Comparison of ENCODE assay signal across 8 mouse cellular contexts in genomic region chr6:125165328-125165891, GRCm38 (mm10). TPM values are rescaled to one million over a fixed set of nuclear protein-coding genes. Genes with fewer than 3 reads are reported as not detected.
DNase-seq lines count a peak whose midpoint lies in the region; ATAC-seq and TF ChIP-seq lines count a peak whose summit lies in the region.

No protein-coding gene starts in this region.

- ATAC-seq in kidney, embryonic 16.5 days (ENCODE audit: low FRiP score, low TSS enrichment) = peak; percentile 93

- under 1% methylated on average over 36 of the region's 36 CpGs for WGBS in heart, embryonic 10.5 days
- WGBS in kidney, embryonic 16.5 days = under 1% methylated on average over 33 of the region's 36 CpGs
- WGBS in liver, adult 2 months = under 1% methylated on average over 36 of the region's 36 CpGs

- peaks cover 72% of the 10 kb centered on the region for H3K36me3 ChIP-seq in heart, embryonic 10.5 days
- peaks cover 60% of the 10 kb centered on the region for H3K36me3 ChIP-seq in kidney, embryonic 16.5 days (ENCODE audit: insufficient read depth, low read length)
- H3K36me3 ChIP-seq in liver, adult 2 months (ENCODE audit: control insufficient read depth, insufficient read depth, low read length) = peaks cover 6% of the 10 kb centered on the region
- peaks cover 6% of the 10 kb centered on the region for H3K36me3 ChIP-seq in myocyte (ENCODE audit: control insufficient read depth, insufficient read depth)
- peaks cover 2% of the 10 kb centered on the region; the same call in 1 of the 2 replicates for H3K36me3 ChIP-seq in splenic B cell, adult 2 months (ENCODE audit: control insufficient read depth, insufficient read depth, low read length, poor library complexity, severe bottlenecking)

- peak overlapping the region; percentile 75 for H3ac ChIP-seq in myocyte (ENCODE audit: control insufficient read depth, insufficient read length)

- peak; percentile 94; the same call in 1 of the 2 replicates for TF ChIP-seq POLR2A in bone marrow macrophage, adult 2 months (IDR thresholded peaks at IDR 0.05; ENCODE audit: borderline replicate concordance, low read depth, low read length)
- peak; percentile 100 for TF ChIP-seq POLR2A in embryonic fibroblast, embryonic 13.5 days (IDR thresholded peaks at IDR 0.05; ENCODE audit: low read depth, low read length)
- peak; percentile 100 for TF ChIP-seq POLR2A in liver, adult 2 months (IDR thresholded peaks at IDR 0.05; ENCODE audit: extremely low read depth, insufficient read depth, low read length)
- peak; percentile 69 for TF ChIP-seq POLR2A in myocyte (IDR thresholded peaks at IDR 0.05; ENCODE audit: insufficient read length, low read depth)

- peak overlapping the region; percentile 96 for H3K9ac ChIP-seq in kidney, embryonic 16.5 days (replicated peaks; ENCODE audit: low read length)
- H3K9ac ChIP-seq in liver, adult 2 months (ENCODE audit: low read depth, low read length) = peak overlapping the region; percentile 95

- H3K4me2 ChIP-seq in kidney, embryonic 16.5 days (replicated peaks; ENCODE audit: low read depth, low read length) = peak overlapping the region; percentile 80
- H3K4me2 ChIP-seq in myocyte (ENCODE audit: low read depth) = peak overlapping the region; percentile 93

- peaks cover 14% of the 10 kb centered on the region; the same call in 1 of the 2 replicates for H3K79me2 ChIP-seq in liver, adult 2 months (ENCODE audit: control insufficient read depth, insufficient read depth, low read length)
- H3K79me2 ChIP-seq in myocyte (ENCODE audit: control insufficient read depth, insufficient read depth) = peaks cover 24% of the 10 kb centered on the region

- no peaks in the 10 kb centered on the region for H3K27me3 ChIP-seq in heart, embryonic 10.5 days (ENCODE audit: insufficient read depth, poor library complexity, severe bottlenecking)
- no peaks in the 10 kb centered on the region for H3K27me3 ChIP-seq in kidney, embryonic 16.5 days (ENCODE audit: insufficient read depth, low read length)
- H3K27me3 ChIP-seq in liver, adult 2 months (ENCODE audit: control insufficient read depth, insufficient read depth, low read length) = no peaks in the 10 kb centered on the region
- no peaks in the 10 kb centered on the region for H3K27me3 ChIP-seq in myocyte (ENCODE audit: control insufficient read depth, insufficient read depth, insufficient read length)
- H3K27me3 ChIP-seq in splenic B cell, adult 2 months (ENCODE audit: control insufficient read depth, insufficient read depth, low read length, poor library complexity, severe bottlenecking) = no peaks in the 10 kb centered on the region

- peak overlapping the region; percentile 85 for H3K27ac ChIP-seq in bone marrow macrophage, adult 2 months (ENCODE audit: insufficient read depth, low read depth, low read length)
- H3K27ac ChIP-seq in embryonic fibroblast, embryonic 13.5 days (ENCODE audit: insufficient read depth, low read length) = peak overlapping the region; percentile 96
- peak overlapping the region; percentile 100 for H3K27ac ChIP-seq in heart, embryonic 10.5 days
- H3K27ac ChIP-seq in kidney, embryonic 16.5 days (ENCODE audit: low read length) = peak overlapping the region; percentile 95
- peak overlapping the region; percentile 95 for H3K27ac ChIP-seq in liver, adult 2 months (replicated peaks; ENCODE audit: insufficient read depth, low read depth, low read length)

- DNase-seq in A20 (ENCODE audit: low read depth, low spot score) = peak; percentile 98
- DNase-seq in heart, embryonic 10.5 days (ENCODE audit: low spot score) = peak; percentile 98
- peak; percentile 94 for DNase-seq in liver, adult 2 months (ENCODE audit: extremely low read depth, low read depth, low spot score)
- peak; percentile 97 for DNase-seq in splenic B cell, adult 2 months (ENCODE audit: low read depth, low spot score)

- H3K4me3 ChIP-seq in bone marrow macrophage, adult 2 months (ENCODE audit: insufficient read depth, low read length) = peak overlapping the region; percentile 92
- peak overlapping the region; percentile 86 for H3K4me3 ChIP-seq in embryonic fibroblast, embryonic 13.5 days (ENCODE audit: insufficient read depth, low read length)
- H3K4me3 ChIP-seq in heart, embryonic 10.5 days = peak overlapping the region; percentile 95
- H3K4me3 ChIP-seq in kidney, embryonic 16.5 days (ENCODE audit: low read length) = peak overlapping the region; percentile 93
- H3K4me3 ChIP-seq in liver, adult 2 months (ENCODE audit: insufficient read depth, low read depth, low read length) = peak overlapping the region; percentile 95
- H3K4me3 ChIP-seq in myocyte = peak overlapping the region; percentile 98

- H3K9me3 ChIP-seq in heart, embryonic 10.5 days = no peaks in the 10 kb centered on the region
- H3K9me3 ChIP-seq in kidney, embryonic 16.5 days (ENCODE audit: low read length) = no peaks in the 10 kb centered on the region

- TF ChIP-seq CTCF in bone marrow macrophage, adult 2 months (IDR thresholded peaks at IDR 0.05; ENCODE audit: low read depth, low read length) = no peak
- no peak for TF ChIP-seq CTCF in embryonic fibroblast, embryonic 13.5 days (IDR thresholded peaks at IDR 0.05; ENCODE audit: borderline replicate concordance, insufficient read depth, low read length)
- TF ChIP-seq CTCF in liver, adult 2 months (IDR thresholded peaks at IDR 0.05; ENCODE audit: low read depth, low read length) = no peak

- H3K4me1 ChIP-seq in bone marrow macrophage, adult 2 months (ENCODE audit: control insufficient read depth, insufficient read depth, low read length) = peaks cover 12% of the 10 kb centered on the region
- H3K4me1 ChIP-seq in embryonic fibroblast, embryonic 13.5 days (ENCODE audit: control insufficient read depth, insufficient read depth, low read length) = peaks cover 15% of the 10 kb centered on the region; the same call in 1 of the 2 replicates
- peaks cover 38% of the 10 kb centered on the region for H3K4me1 ChIP-seq in heart, embryonic 10.5 days
- peaks cover 47% of the 10 kb centered on the region for H3K4me1 ChIP-seq in kidney, embryonic 16.5 days (ENCODE audit: insufficient read depth, low read length)
- H3K4me1 ChIP-seq in liver, adult 2 months (ENCODE audit: control insufficient read depth, insufficient read depth, low read length) = peaks cover 8% of the 10 kb centered on the region

TF ChIP-seq in myocyte, 11 proteins besides CTCF, POLR2A, EP300 and RAD21 (continues in another document):
- no peak for TF ChIP-seq USF1 (IDR thresholded peaks at IDR 0.05; ENCODE audit: low read depth)
- peak in 1 of 3 experiments; percentile 0 for TF ChIP-seq MYOD1 (IDR thresholded peaks at IDR 0.05; ENCODE audit: control insufficient read depth in 1 of 3, insufficient read length in 2 of 3, low read depth in 2 of 3)
- peak; percentile 22 for TF ChIP-seq E2F4 (IDR thresholded peaks at IDR 0.05; ENCODE audit: insufficient read depth)

RNA-seq across cellular contexts. Expression of gene Gapdh, which starts 0.9 kb away (rescaled TPM):
- polyA plus RNA-seq in bone marrow macrophage, adult 2 months (2012; ENCODE audit: insufficient read depth, insufficient read length, missing spikeins) = 229 and 264 TPM in 2 replicates
- 571 and 859 TPM in 2 replicates for polyA plus RNA-seq in embryonic fibroblast, embryonic 13.5 days (2011; ENCODE audit: insufficient read length, low read depth, missing spikeins)
- polyA plus RNA-seq in heart, embryonic 10.5 days (2016; fragmentation: Nextera tagmentation; extraction: Ambion mirVana) = 3,676 and 4,272 TPM in 2 replicates
- 2,036 and 2,102 TPM in 2 replicates for polyA plus RNA-seq in kidney, embryonic 16.5 days (2015; fragmentation: Nextera tagmentation; extraction: Ambion mirVana)
- total RNA-seq in liver, adult 2 months (2014; rRNA removed) = 1,072 and 1,474 TPM in 2 replicates
- polyA plus RNA-seq in liver, adult 2 months (2012; rRNA removed) = 2,601 and 2,951 TPM in 2 replicates
- 9,871 TPM for polyA plus RNA-seq in myocyte (2012; fragmentation: generic; extraction: Trizol)

RNA-seq across cellular contexts. Expression of gene Iffo1, which starts 20.4 kb away (rescaled TPM):
- 51.8 and 57.0 TPM in 2 replicates for polyA plus RNA-seq in bone marrow macrophage, adult 2 months (2012; ENCODE audit: insufficient read depth, insufficient read length, missing spikeins)
- 10.4 and 12.0 TPM in 2 replicates for polyA plus RNA-seq in embryonic fibroblast, embryonic 13.5 days (2011; ENCODE audit: insufficient read length, low read depth, missing spikeins)
- polyA plus RNA-seq in heart, embryonic 10.5 days (2016; fragmentation: Nextera tagmentation; extraction: Ambion mirVana) = 11.7 and 11.9 TPM in 2 replicates
- polyA plus RNA-seq in kidney, embryonic 16.5 days (2015; fragmentation: Nextera tagmentation; extraction: Ambion mirVana) = 7.9 and 8.7 TPM in 2 replicates
- total RNA-seq in liver, adult 2 months (2014; rRNA removed) = 2.5 and 2.6 TPM in 2 replicates
- 7.5 and 9.9 TPM in 2 replicates for polyA plus RNA-seq in liver, adult 2 months (2012; rRNA removed)
- 244 TPM for polyA plus RNA-seq in myocyte (2012; fragmentation: generic; extraction: Trizol)

RNA-seq across cellular contexts. Expression of gene Ncapd2, which starts 26.1 kb away (rescaled TPM):
- polyA plus RNA-seq in bone marrow macrophage, adult 2 months (2012; ENCODE audit: insufficient read depth, insufficient read length, missing spikeins) = 83.1 and 85.5 TPM in 2 replicates
- 75.8 and 137 TPM in 2 replicates for polyA plus RNA-seq in embryonic fibroblast, embryonic 13.5 days (2011; ENCODE audit: insufficient read length, low read depth, missing spikeins)
- polyA plus RNA-seq in heart, embryonic 10.5 days (2016; fragmentation: Nextera tagmentation; extraction: Ambion mirVana) = 128 and 140 TPM in 2 replicates
- 151 and 163 TPM in 2 replicates for polyA plus RNA-seq in kidney, embryonic 16.5 days (2015; fragmentation: Nextera tagmentation; extraction: Ambion mirVana)
- 2.4 and 4.6 TPM in 2 replicates for total RNA-seq in liver, adult 2 months (2014; rRNA removed)
- 3.5 and 5.3 TPM in 2 replicates for polyA plus RNA-seq in liver, adult 2 months (2012; rRNA removed)
- 34.7 TPM for polyA plus RNA-seq in myocyte (2012; fragmentation: generic; extraction: Trizol)

RNA-seq across cellular contexts. Expression of gene Mrpl51, which starts 26.2 kb away (rescaled TPM):
- polyA plus RNA-seq in bone marrow macrophage, adult 2 months (2012; ENCODE audit: insufficient read depth, insufficient read length, missing spikeins) = 68.6 and 82.0 TPM in 2 replicates
- 76.2 and 76.9 TPM in 2 replicates for polyA plus RNA-seq in embryonic fibroblast, embryonic 13.5 days (2011; ENCODE audit: insufficient read length, low read depth, missing spikeins)
- polyA plus RNA-seq in heart, embryonic 10.5 days (2016; fragmentation: Nextera tagmentation; extraction: Ambion mirVana) = 246 and 251 TPM in 2 replicates
- polyA plus RNA-seq in kidney, embryonic 16.5 days (2015; fragmentation: Nextera tagmentation; extraction: Ambion mirVana) = 213 and 228 TPM in 2 replicates
- total RNA-seq in liver, adult 2 months (2014; rRNA removed) = 43.0 and 44.0 TPM in 2 replicates
- 69.8 and 72.4 TPM in 2 replicates for polyA plus RNA-seq in liver, adult 2 months (2012; rRNA removed)
- polyA plus RNA-seq in myocyte (2012; fragmentation: generic; extraction: Trizol) = 132 TPM

RNA-seq across cellular contexts. Expression of gene Nop2, which starts 33.7 kb away (rescaled TPM):
- 10.7 and 11.4 TPM in 2 replicates for polyA plus RNA-seq in bone marrow macrophage, adult 2 months (2012; ENCODE audit: insufficient read depth, insufficient read length, missing spikeins)
- 35.9 and 41.6 TPM in 2 replicates for polyA plus RNA-seq in embryonic fibroblast, embryonic 13.5 days (2011; ENCODE audit: insufficient read length, low read depth, missing spikeins)
- polyA plus RNA-seq in heart, embryonic 10.5 days (2016; fragmentation: Nextera tagmentation; extraction: Ambion mirVana) = 73.2 and 92.7 TPM in 2 replicates
- 68.6 and 69.3 TPM in 2 replicates for polyA plus RNA-seq in kidney, embryonic 16.5 days (2015; fragmentation: Nextera tagmentation; extraction: Ambion mirVana)
- total RNA-seq in liver, adult 2 months (2014; rRNA removed) = 8.2 and 9.7 TPM in 2 replicates
- polyA plus RNA-seq in liver, adult 2 months (2012; rRNA removed) = 7.7 and 11.0 TPM in 2 replicates
- polyA plus RNA-seq in myocyte (2012; fragmentation: generic; extraction: Trizol) = 55.4 TPM

Comparison
In these comparisons a context has a peak if more than half of its experiments do, and no peak if none do; other contexts are left out.
1. Peak in every context shown above with its lines: DNase-seq, ATAC-seq, H3K4me3 ChIP-seq and H3K27ac ChIP-seq.